Mouse (Mus musculus): ENCODE data around the gene Cgrrf1.

GRCm38 (mm10) chr14:46848736-46849135, 16.8 kb downstream of the Cgrrf1 start:
- TF ChIP-seq CTCF (IDR thresholded peaks at IDR 0.05; ENCODE audit: borderline replicate concordance, control insufficient read depth, extremely low read depth, insufficient read depth, low read length, poor library complexity), result no peak
- TF ChIP-seq POLR2A (IDR thresholded peaks at IDR 0.05; ENCODE audit: control insufficient read depth, extremely low read depth, insufficient read depth, low read length, poor library complexity), result no peak

Measured in thymus, adult 2 months (tissue).